Mouse (Mus musculus) small intestine, adult 2 months (tissue): ENCODE measurements at regions not wholly inside any gene's neighbourhood (a gene's known extent, or its start where the extent isn't known, plus 50 kb on each side); places are given as distances from the start of the nearest gene placed in this dataset.

Source experiments
- H3K27ac ChIP-seq: fragments of 200-500 bp; 2 replicates; pipeline ENCODE4 v1.5.1; 2012; ENCODE audit warnings: low read depth, low read length, control low read depth, inconsistent platforms; ENCODE audit not compliant: insufficient read depth
- H3K27me3 ChIP-seq: fragments of 200-500 bp; 2 replicates; pipeline ENCODE4 v1.6.1; 2012; ENCODE audit warnings: mild to moderate bottlenecking, moderate library complexity, low read length, inconsistent platforms; ENCODE audit not compliant: control insufficient read depth, insufficient read depth
- H3K36me3 ChIP-seq: fragments of 200-500 bp; 2 replicates; pipeline ENCODE4 v1.6.1; 2012; ENCODE audit warnings: mild to moderate bottlenecking, low read length, control low read depth, inconsistent platforms; ENCODE audit not compliant: control insufficient read depth, insufficient read depth
- H3K4me1 ChIP-seq: fragments of 200-500 bp; 2 replicates; pipeline ENCODE4 v1.6.1; 2012; ENCODE audit warnings: low read length, inconsistent platforms, mixed read lengths; ENCODE audit not compliant: control insufficient read depth, insufficient read depth, insufficient read length
- H3K4me3 ChIP-seq: fragments of 200-500 bp; 2 replicates; pipeline ENCODE4 v1.5.1; 2012; ENCODE audit warnings: low read depth, mild to moderate bottlenecking, control low read depth, inconsistent platforms, low read length, moderate library complexity
- CTCF ChIP-seq: fragments of 200-500 bp; IDR thresholded peaks from 2 replicates; pipeline ENCODE4 v1.5.1; 2012; ENCODE audit warnings: low read depth, mild to moderate bottlenecking, control low read depth, inconsistent platforms, low read length, moderate library complexity, mixed read lengths; ENCODE audit not compliant: insufficient replicate concordance, insufficient read length; ENCODE audit errors: extremely low read depth
- POLR2A ChIP-seq: fragments of 200-500 bp; IDR thresholded peaks from 2 replicates; pipeline ENCODE4 v1.6.1; 2012; ENCODE audit warnings: low read depth, mild to moderate bottlenecking, control low read depth, inconsistent platforms, low read length, moderate library complexity
- WGBS: fragments of 180-500 bp; shearing (Covaris S2); methylation state at CpG from one replicate; pipeline ENCODE4 v1.1.7; 2018; 5-methylcytosine and 5-hydroxymethylcytosine counted together

GRCm38 (mm10) chr1:51553738-51554137 is 75.5 kb upstream of the Nabp1 start:
- Histone ChIP-seq H3K36me3 (no peaks in the 10 kb centered on the region), H3K27ac (no peak overlapping the region), H3K4me3 (no peak overlapping the region), H3K4me1 (no peaks in the 10 kb centered on the region), H3K27me3 (no peaks in the 10 kb centered on the region)
- TF ChIP-seq POLR2A (no peak), CTCF (no peak)
- WGBS: 41% methylated on average over 6 of the region's 6 CpGs

DNA sequence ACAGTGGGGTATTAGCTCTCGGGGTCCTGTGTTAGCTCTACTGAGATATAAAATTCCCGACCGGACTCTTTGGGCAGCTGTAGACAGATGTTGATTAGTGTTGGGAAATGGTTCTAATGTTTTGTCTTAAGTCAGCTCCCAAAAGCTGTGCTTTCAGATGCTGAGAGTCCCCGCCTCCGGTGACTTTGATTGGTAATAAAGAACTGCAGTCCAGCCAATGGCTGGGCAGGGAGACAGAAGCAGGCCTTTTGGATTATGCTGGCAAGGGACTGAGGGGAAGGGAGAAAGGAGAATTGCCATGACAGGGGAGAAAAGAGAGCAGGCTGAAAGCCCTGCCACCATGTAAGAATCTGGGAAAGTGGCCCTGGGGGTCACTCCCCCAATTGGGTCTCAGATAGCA is 73.4 kb upstream of the Nabp1 start:
- WGBS: 75% methylated on average over 5 of the region's 5 CpGs
- TF ChIP-seq POLR2A (no peak), CTCF (no peak)
- H3K27ac ChIP-seq: no peak overlapping the region
- no peak overlapping the region for H3K4me3 ChIP-seq
- no peaks in the 10 kb centered on the region for H3K4me1 ChIP-seq
- H3K36me3 ChIP-seq: no peaks in the 10 kb centered on the region
- H3K27me3 ChIP-seq: no peaks in the 10 kb centered on the region

DNA sequence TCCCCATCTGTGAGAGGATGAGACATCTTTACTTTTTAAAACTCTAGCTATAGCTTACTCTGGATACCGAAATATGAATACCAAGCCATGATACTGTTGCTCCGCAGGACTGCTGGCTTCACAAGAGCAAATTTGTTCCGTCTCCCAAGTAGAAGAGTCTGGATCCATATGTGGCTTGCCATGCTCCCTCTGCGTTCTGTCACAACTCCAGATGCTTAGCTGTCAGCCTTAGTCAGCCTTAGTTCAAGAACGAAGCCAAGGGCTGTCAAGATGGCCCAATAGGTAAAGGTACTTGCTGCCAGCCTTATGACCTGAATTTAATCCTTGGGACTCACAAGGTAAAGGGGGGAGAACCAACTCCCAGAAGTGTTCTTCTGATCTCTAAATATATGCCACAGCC is 64.6 kb upstream of the Nabp1 start:
- Histone ChIP-seq H3K27me3 (no peaks in the 10 kb centered on the region), H3K4me1 (no peaks in the 10 kb centered on the region), H3K27ac (no peak overlapping the region), H3K36me3 (no peaks in the 10 kb centered on the region), H3K4me3 (no peak overlapping the region)
- 94% methylated on average over 5 of the region's 5 CpGs for WGBS
- no peak for TF ChIP-seq POLR2A
- TF ChIP-seq CTCF: no peak

DNA sequence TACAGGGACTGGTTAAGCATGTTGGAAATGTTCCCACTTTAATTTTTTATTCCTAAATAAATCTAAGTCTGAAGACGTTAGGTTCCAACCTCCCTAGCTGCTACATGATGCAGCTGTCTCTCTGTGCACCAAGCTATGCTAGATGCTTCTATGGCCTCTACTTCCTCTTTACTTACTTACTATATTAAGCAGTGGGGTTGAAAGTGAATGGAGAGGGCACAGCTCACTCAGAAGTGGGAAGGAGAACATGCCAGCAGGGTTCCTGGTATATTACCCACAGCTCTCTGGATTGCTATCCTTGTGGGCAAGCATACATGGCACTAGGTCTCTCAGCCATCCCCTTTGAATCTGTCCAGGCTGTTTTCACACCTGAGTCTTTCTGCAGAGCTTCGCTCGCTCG is 61.4 kb upstream of the Nabp1 start:
- no peak overlapping the region for H3K27ac ChIP-seq
- no peaks in the 10 kb centered on the region for H3K27me3 ChIP-seq
- no peaks in the 10 kb centered on the region for H3K36me3 ChIP-seq
- 78% methylated on average over 4 of the region's 4 CpGs for WGBS
- no peaks in the 10 kb centered on the region for H3K4me1 ChIP-seq
- H3K4me3 ChIP-seq: no peak overlapping the region
- TF ChIP-seq CTCF: no peak
- TF ChIP-seq POLR2A: no peak

GRCm38 (mm10) chr1:51538836-51539235 is 60.6 kb upstream of the Nabp1 start:
- 72% methylated on average over 2 of the region's 2 CpGs for WGBS
- H3K27me3 ChIP-seq: no peaks in the 10 kb centered on the region
- H3K36me3 ChIP-seq: no peaks in the 10 kb centered on the region
- H3K27ac ChIP-seq: no peak overlapping the region
- H3K4me1 ChIP-seq: no peaks in the 10 kb centered on the region
- no peak for TF ChIP-seq CTCF
- no peak for TF ChIP-seq POLR2A
- H3K4me3 ChIP-seq: no peak overlapping the region

- Histone ChIP-seq H3K27ac (no peak overlapping the region), H3K27me3 (no peaks in the 10 kb centered on the region), H3K4me1 (no peaks in the 10 kb centered on the region), H3K36me3 (no peaks in the 10 kb centered on the region), H3K4me3 (no peak overlapping the region)
- TF ChIP-seq CTCF: no peak
- TF ChIP-seq POLR2A: no peak
- WGBS: 92% methylated on average over 7 of the region's 7 CpGs
Measured at GRCm38 (mm10) chr1:51537765-51538360, 59.6 kb upstream of the Nabp1 start.

- H3K36me3 ChIP-seq: no peaks in the 10 kb centered on the region
- 85% methylated on average over 1 of the region's 1 CpGs for WGBS
- TF ChIP-seq POLR2A (no peak), CTCF (no peak)
- no peak overlapping the region for H3K4me3 ChIP-seq
- H3K4me1 ChIP-seq: no peaks in the 10 kb centered on the region
- no peaks in the 10 kb centered on the region for H3K27me3 ChIP-seq
- H3K27ac ChIP-seq: no peak overlapping the region
Measured at GRCm38 (mm10) chr1:51536076-51536475, 57.9 kb upstream of the Nabp1 start.
